Mouse (Mus musculus): ENCODE measurements at regions not wholly inside any gene's neighbourhood (a gene's known extent, or its start where the extent isn't known, plus 50 kb on each side); places are given as distances from the start of the nearest gene placed in this dataset.

DNA sequence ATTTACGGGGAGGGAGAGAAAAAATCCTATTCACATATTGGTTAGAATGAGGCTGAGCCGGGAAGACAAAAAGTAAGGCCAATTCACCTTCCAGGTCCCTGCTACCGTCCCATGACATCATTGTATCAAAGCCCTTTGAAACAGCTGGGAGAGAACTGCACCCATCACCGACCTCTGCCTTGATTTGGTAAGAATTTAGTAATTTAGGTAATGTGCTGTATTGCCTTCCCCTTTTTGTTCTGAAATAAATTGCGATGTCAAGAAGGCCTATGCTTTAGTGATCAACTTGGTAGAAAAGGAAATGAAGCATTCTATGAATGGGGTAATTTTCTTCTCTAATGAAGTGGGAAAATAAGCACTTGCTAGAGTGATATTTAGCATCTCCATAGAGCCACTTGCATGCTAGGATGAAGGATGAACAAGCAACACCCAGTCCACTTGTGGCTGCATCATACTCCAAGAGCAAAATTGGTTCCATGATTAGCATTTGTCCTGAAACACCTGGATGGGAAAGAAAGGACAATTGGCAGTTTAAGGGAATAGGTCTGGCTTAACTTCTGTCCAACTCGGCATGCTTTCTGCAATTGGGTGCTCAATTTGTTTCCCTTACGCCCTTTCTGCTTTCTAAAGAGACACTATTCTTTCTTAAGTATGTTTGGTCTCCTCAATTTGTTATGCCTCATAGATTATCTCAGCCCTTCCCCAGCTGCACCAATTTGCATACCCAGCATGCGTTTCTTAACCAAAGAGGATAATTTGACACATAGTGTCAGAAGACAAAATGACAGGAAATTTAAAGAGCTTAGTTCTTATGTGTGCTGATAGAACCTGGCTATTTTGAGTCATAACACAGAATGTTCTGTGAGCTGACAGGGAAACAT is 114.2 kb upstream of the Kitl start:
- Histone ChIP-seq H3K27ac (ENCODE audit: poor library complexity, severe bottlenecking) (no peak overlapping the region), H3K4me2 (no peak overlapping the region), H3K9me3 (replicated peaks) (no peaks in the 10 kb centered on the region), H3K9ac (no peak overlapping the region), H3K4me1 (replicated peaks) (no peaks in the 10 kb centered on the region), H3K27me3 (replicated peaks) (no peaks in the 10 kb centered on the region), H3K36me3 (no peaks in the 10 kb centered on the region), H3K4me3 (no peak overlapping the region)
- WGBS = 78% methylated on average over 8 of the region's 8 CpGs
- no peak for ATAC-seq (ENCODE audit: insufficient number of reproducible peaks, low FRiP score)

DNA sequence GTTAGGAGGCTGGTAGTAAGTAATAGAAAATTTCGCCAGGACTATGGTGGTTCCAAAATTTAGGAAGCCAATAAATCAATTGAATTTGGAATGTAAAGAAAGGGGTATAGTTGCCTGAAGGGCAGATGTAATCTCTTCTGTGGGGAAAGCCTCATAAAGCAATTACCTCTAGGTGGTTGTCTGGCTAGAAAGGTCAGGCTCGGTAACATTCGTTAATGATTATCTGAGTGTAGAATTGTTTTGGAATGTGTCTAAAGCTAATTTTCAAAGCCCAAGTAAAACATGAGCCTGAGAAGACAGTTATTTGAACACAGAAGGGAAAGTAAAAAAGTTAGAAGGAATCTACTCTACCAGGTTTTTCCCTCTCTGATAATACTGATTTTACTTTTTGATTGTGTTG is 121.4 kb upstream of the Kitl start:
- no peak for ATAC-seq (ENCODE audit: insufficient number of reproducible peaks, low FRiP score)
- no peak overlapping the region for H3K9ac ChIP-seq
- H3K9me3 ChIP-seq (replicated peaks) = no peaks in the 10 kb centered on the region
- no peak overlapping the region for H3K4me2 ChIP-seq
- WGBS = 71% methylated on average over 3 of the region's 3 CpGs
- H3K4me1 ChIP-seq (replicated peaks) = no peaks in the 10 kb centered on the region
- no peak overlapping the region for H3K4me3 ChIP-seq
- H3K27me3 ChIP-seq (replicated peaks) = no peaks in the 10 kb centered on the region
- H3K36me3 ChIP-seq = no peaks in the 10 kb centered on the region
- H3K27ac ChIP-seq (ENCODE audit: poor library complexity, severe bottlenecking) = no peak overlapping the region

DNA sequence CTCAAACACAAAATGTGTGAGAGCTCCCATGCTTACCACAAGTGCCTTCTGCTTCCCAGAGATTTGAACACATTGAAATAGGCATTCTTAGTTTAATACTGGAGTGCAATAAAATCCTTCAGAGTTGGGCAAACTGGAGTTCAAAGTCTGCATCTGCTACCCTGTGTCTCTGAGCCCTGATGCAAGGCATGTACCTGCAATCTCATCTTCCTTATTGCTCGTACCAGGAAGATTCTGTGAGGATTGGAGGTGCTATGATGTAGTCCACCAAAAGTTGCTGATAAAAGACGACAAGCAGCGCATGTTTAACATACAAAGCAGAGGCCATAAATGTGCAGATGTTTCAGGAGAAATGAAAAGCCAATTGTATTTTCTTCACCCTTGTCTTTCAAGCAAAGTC is 123.5 kb upstream of the Kitl start:
- Histone ChIP-seq H3K4me2 (no peak overlapping the region), H3K27ac (ENCODE audit: poor library complexity, severe bottlenecking) (no peak overlapping the region), H3K4me1 (replicated peaks) (no peaks in the 10 kb centered on the region), H3K27me3 (replicated peaks) (no peaks in the 10 kb centered on the region), H3K9ac (no peak overlapping the region), H3K9me3 (replicated peaks) (no peaks in the 10 kb centered on the region), H3K36me3 (no peaks in the 10 kb centered on the region), H3K4me3 (no peak overlapping the region)
- ATAC-seq (ENCODE audit: insufficient number of reproducible peaks, low FRiP score) = no peak
- WGBS = 78% methylated on average over 3 of the region's 3 CpGs

DNA sequence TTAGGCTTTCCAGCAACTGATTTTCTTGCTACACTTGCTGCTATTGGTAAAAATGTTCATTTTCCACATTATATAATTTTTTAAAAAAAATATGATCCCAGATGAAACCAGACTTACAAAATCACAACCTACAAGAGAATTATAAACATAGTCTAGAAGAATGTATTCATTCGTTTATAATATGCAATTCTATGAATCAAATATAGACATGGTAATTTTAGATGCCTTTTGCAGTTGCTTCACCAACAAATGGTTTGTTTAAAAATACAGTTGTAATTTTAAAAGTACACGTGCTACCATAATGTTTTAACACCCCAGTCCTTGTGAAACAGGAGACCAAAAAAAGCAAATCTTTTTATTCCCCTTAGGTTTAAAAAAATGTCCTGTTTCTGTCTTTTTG is 122.4 kb upstream of the Csl start:
- Histone ChIP-seq H3K9me3 (replicated peaks) (no peaks in the 10 kb centered on the region), H3K4me3 (no peak overlapping the region), H3K9ac (no peak overlapping the region), H3K27me3 (replicated peaks) (no peaks in the 10 kb centered on the region), H3K27ac (ENCODE audit: poor library complexity, severe bottlenecking) (no peak overlapping the region), H3K4me2 (no peak overlapping the region), H3K36me3 (no peaks in the 10 kb centered on the region), H3K4me1 (replicated peaks) (no peaks in the 10 kb centered on the region)
- WGBS = 78% methylated on average over 2 of the region's 2 CpGs
- ATAC-seq (ENCODE audit: insufficient number of reproducible peaks, low FRiP score) = no peak

DNA sequence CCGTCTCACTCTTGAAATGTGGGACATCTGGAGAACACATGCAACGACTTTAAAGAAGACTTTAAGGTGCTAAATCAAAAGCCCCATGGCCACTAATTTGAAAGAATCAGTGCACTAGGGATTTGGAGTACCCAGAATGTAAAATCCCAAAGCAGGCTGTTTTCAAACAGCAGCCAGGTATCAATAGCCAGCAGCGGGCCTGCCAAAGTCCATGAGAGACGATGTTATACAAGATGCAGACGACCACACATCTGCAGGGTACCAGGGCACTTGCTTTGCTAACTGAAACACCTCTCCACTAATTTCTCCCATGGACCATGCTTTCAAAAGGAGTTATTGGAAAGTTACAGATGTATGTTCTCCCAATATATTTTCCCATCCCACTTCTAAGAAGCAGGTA is 119.9 kb upstream of the Csl start:
- ATAC-seq (ENCODE audit: insufficient number of reproducible peaks, low FRiP score) = no peak
- Histone ChIP-seq H3K4me2 (no peak overlapping the region), H3K36me3 (no peaks in the 10 kb centered on the region), H3K4me1 (replicated peaks) (no peaks in the 10 kb centered on the region), H3K4me3 (no peak overlapping the region), H3K9me3 (replicated peaks) (no peaks in the 10 kb centered on the region), H3K27me3 (replicated peaks) (no peaks in the 10 kb centered on the region), H3K9ac (no peak overlapping the region), H3K27ac (ENCODE audit: poor library complexity, severe bottlenecking) (no peak overlapping the region)
- 79% methylated on average over 5 of the region's 5 CpGs for WGBS

DNA sequence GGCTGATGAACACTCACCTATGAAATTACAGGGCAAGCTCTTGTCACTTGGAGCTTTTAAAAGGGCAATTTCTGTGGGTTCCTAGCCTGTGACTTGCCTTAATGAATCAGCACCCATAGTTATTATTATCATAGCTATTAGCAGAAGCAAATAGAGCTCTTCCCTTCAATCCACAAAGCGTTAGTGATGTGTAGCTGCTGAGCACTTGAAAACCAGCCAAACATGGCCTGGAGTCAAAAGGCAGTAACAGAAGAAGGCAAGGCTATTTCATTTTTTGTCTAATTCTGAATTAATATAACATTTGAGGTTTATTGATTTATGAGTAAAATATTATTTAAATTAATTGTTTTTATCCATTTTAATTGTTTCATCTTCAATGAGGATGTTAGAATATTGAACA is 105.3 kb upstream of the Csl start:
- Histone ChIP-seq H3K27me3 (replicated peaks) (no peaks in the 10 kb centered on the region), H3K9me3 (replicated peaks) (no peaks in the 10 kb centered on the region), H3K4me2 (no peak overlapping the region), H3K4me1 (replicated peaks) (no peaks in the 10 kb centered on the region), H3K36me3 (no peaks in the 10 kb centered on the region), H3K9ac (no peak overlapping the region), H3K27ac (ENCODE audit: poor library complexity, severe bottlenecking) (no peak overlapping the region), H3K4me3 (no peak overlapping the region)
- no peak for ATAC-seq (ENCODE audit: insufficient number of reproducible peaks, low FRiP score)
- 80% methylated on average over 1 of the region's 1 CpGs for WGBS

DNA sequence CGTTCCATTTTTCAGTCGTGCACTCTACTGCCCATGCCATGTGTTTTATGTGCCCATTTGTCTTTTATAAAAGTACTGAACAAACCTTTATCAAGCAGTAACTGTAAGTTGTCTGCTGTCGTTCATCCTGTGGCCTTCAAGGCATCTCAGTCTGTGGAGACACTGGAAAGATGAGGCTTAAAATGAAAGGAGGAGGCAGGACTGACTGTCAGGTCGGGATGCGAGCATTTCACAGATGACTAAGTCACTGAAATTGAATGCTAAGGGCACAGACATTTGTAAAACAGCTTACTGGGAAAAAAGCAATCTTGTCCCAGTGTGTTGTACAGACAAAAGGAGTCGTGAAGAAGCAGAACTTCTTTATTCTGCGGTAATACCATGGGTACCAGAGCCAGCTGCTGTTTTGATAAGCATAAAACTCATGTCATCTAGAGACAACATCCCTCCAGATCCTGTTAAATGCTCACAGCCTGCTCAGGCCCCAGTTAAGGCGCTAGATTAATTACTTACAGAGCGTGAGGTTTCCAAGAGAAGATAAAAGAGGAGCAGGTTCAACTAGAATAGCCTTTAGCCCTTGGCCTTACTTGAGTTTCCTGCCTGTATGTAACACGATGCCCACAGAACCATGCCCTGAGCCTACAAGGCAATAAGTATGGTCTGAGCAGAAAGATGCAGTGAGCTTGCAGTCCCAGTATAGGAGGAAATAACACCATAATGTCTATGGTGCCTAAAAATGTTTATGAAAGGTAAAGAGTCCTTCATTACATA is 101.0 kb upstream of the Csl start:
- Histone ChIP-seq H3K27ac (ENCODE audit: poor library complexity, severe bottlenecking) (no peak overlapping the region), H3K27me3 (replicated peaks) (no peaks in the 10 kb centered on the region), H3K9ac (no peak overlapping the region), H3K4me3 (no peak overlapping the region), H3K4me2 (no peak overlapping the region), H3K36me3 (no peaks in the 10 kb centered on the region), H3K9me3 (replicated peaks) (no peaks in the 10 kb centered on the region), H3K4me1 (replicated peaks) (no peaks in the 10 kb centered on the region)
- WGBS = 58% methylated on average over 10 of the region's 10 CpGs
- no peak for ATAC-seq (ENCODE audit: insufficient number of reproducible peaks, low FRiP score)

DNA sequence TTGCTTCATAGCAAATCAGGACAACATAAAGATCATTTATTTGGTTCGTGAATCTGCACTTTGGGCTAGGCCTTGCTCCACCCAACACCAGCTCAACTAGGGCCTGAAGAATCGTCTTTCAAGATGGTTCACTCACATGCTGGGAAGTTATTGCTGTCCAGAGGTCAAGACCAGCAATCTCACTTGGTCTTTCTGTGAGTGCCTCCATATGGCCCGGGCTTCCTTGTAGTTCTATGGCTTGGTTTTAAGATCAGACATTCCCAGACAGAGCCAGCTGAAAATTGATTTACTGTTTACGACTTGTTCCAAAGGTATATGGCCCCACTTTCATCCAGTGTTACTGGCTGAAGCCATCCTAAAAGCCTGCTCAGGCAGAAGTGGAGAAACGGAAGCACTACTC is 84.7 kb upstream of the Csl start:
- Histone ChIP-seq H3K9me3 (replicated peaks) (no peaks in the 10 kb centered on the region), H3K9ac (no peak overlapping the region), H3K27me3 (replicated peaks) (no peaks in the 10 kb centered on the region), H3K36me3 (no peaks in the 10 kb centered on the region), H3K4me2 (no peak overlapping the region), H3K27ac (ENCODE audit: poor library complexity, severe bottlenecking) (no peak overlapping the region), H3K4me1 (replicated peaks) (peaks cover 6% of the 10 kb centered on the region), H3K4me3 (no peak overlapping the region)
- 81% methylated on average over 5 of the region's 5 CpGs for WGBS
- ATAC-seq (ENCODE audit: insufficient number of reproducible peaks, low FRiP score) = no peak

DNA sequence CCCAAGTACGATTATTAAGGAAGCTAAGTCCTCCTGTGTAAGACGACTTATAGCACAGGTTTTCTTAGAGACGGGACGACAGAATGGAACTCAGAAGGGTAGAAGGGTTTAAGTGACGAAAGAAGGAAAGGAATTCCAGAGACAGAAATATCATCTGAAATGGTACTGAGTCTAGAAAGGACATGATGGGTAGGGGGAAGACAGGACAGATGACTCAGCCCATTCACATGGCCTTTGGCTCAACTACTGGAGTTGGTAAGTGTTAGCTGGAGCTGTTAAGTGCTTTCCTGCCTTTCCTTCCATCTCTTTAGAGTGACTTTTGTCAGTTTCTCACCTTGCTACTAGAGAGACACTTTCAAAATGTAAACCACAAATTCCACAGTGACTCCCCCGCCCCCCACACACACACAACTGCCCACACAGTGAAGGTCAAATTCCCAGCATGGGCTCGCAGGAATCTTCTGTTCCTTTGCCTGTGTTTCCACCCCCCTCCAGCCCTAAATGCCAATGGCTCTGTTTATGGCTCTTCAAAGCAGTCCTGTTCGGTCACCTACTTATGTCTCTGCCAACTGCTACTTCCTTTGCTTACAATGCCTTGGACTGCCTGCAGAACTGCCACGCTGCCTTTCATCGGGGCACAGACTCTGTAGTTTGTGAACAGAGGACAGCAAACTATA is 81.8 kb upstream of the Csl start:
- no peaks in the 10 kb centered on the region for H3K27me3 ChIP-seq (replicated peaks)
- no peak overlapping the region for H3K9ac ChIP-seq
- no peak overlapping the region for H3K4me2 ChIP-seq
- 63% methylated on average over 10 of the region's 10 CpGs for WGBS
- no peak for ATAC-seq (ENCODE audit: insufficient number of reproducible peaks, low FRiP score)
- no peak overlapping the region for H3K27ac ChIP-seq (ENCODE audit: poor library complexity, severe bottlenecking)
- H3K9me3 ChIP-seq (replicated peaks) = no peaks in the 10 kb centered on the region
- peaks cover 6% of the 10 kb centered on the region for H3K4me1 ChIP-seq (replicated peaks)
- H3K4me3 ChIP-seq = no peak overlapping the region
- H3K36me3 ChIP-seq = no peaks in the 10 kb centered on the region

DNA sequence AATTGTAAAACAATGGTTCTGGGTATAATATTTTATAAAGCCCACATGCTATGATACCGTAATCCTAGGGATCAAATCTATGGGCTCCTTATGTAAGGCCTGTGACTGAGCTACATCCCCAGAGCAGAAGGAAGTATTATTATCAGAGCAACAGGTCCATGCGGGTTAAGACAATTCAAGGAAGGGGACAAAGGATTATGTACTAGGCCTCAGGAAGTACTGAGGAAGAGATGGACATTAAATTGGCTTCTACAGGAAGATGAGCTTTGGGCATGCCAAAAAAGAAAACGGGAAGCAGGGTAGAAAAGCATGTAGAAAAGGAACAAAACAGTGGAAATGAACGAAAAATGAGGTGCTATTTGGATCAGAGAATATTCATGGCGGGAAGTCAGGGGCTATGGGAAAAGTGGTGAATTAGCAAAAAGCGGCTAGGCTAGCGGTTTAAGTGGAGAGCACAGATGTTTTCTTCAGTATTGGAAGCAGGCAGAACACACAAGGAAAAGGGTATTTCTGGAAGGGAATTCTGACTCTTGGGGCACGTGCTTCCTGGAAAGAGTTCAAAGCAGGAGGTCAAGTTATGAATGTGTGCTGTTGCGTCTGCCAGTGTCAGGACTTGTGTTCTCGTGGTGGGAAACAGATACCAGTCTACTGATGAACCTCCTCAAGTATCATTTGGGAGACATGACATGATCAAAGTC is 80.9 kb upstream of the Csl start:
- H3K27ac ChIP-seq (ENCODE audit: poor library complexity, severe bottlenecking) = no peak overlapping the region
- WGBS = 71% methylated on average over 10 of the region's 10 CpGs
- H3K27me3 ChIP-seq (replicated peaks) = no peaks in the 10 kb centered on the region
- no peak overlapping the region for H3K4me2 ChIP-seq
- no peak for ATAC-seq (ENCODE audit: insufficient number of reproducible peaks, low FRiP score)
- H3K9me3 ChIP-seq (replicated peaks) = no peaks in the 10 kb centered on the region
- H3K9ac ChIP-seq = no peak overlapping the region
- H3K36me3 ChIP-seq = no peaks in the 10 kb centered on the region
- H3K4me1 ChIP-seq (replicated peaks) = peaks cover 6% of the 10 kb centered on the region
- no peak overlapping the region for H3K4me3 ChIP-seq

All from heart, embryonic 12.5 days (tissue).